Mouse (Mus musculus): Measurements from ENCODE around the gene Tia1. TPM values are rescaled to one million over a fixed set of nuclear protein-coding genes. Genes with fewer than 3 reads are reported as not detected.

Tia1 gene
- total RNA-seq, 2 experiments from 2014 or later = 18.1 to 26.4 TPM

GRCm38 (mm10) chr6:86384692-86385091 is 19.3 kb upstream of the Tia1 start:
- DNase-seq = no peak
- intact Hi-C loops (cut with DNase I) = no loop called here

- intact Hi-C loops (cut with DNase I) = no loop called here
- DNase-seq = no peak
These were observed 18.5 kb upstream of the Tia1 start for GRCm38 (mm10) chr6:86385362-86386104.

- DNase-seq = no peak
- intact Hi-C loops (cut with DNase I) = no loop called here
These were observed 16.7 kb upstream of the Tia1 start for GRCm38 (mm10) chr6:86387313-86387712.

GRCm38 (mm10) chr6:86388461-86388860 is 15.6 kb upstream of the Tia1 start:
- intact Hi-C loops (cut with DNase I) = no loop called here

GRCm38 (mm10) chr6:86391326-86391725 is 12.7 kb upstream of the Tia1 start:
- DNase-seq = no peak
- intact Hi-C loops (cut with DNase I) = no loop called here

More at GRCm38 (mm10) chr6:86388461-86388860, 15.6 kb upstream of the Tia1 start:
- no peak for DNase-seq

GRCm38 (mm10) chr6:86393187-86393586 is 10.8 kb upstream of the Tia1 start:
- intact Hi-C loops (cut with DNase I) = no loop called here
- DNase-seq = no peak

GRCm38 (mm10) chr6:86394078-86394720 is 9.8 kb upstream of the Tia1 start:
- intact Hi-C loops (cut with DNase I) = no loop called here
- DNase-seq = no peak

- no peak for DNase-seq
- intact Hi-C loops (cut with DNase I) = no loop called here
These were observed 9.0 kb upstream of the Tia1 start for GRCm38 (mm10) chr6:86395021-86395420.

- DNase-seq = peak in 1 of 2 experiments; percentile 3
- intact Hi-C loops (cut with DNase I) = no loop called here
These were observed 8.1 kb upstream of the Tia1 start for GRCm38 (mm10) chr6:86395969-86396368.

GRCm38 (mm10) chr6:86396581-86397256 is 7.3 kb upstream of the Tia1 start, which contains the start of gene Pcyox1:
Gene Pcyox1, minus strand, starts transcription at chr6:86397154.
- intact Hi-C loops (cut with DNase I) = no loop called here

GRCm38 (mm10) chr6:86397257-86397980 is 6.6 kb upstream of the Tia1 start:
- intact Hi-C loops (cut with DNase I) = no loop called here
- no peak for DNase-seq

More at GRCm38 (mm10) chr6:86396581-86397256, 7.3 kb upstream of the Tia1 start, which contains the start of gene Pcyox1:
- DNase-seq = peak; percentile 93

- intact Hi-C loops (cut with DNase I) = no loop called here
- no peak for DNase-seq
These were observed 5.0 kb upstream of the Tia1 start for GRCm38 (mm10) chr6:86398986-86399385.

GRCm38 (mm10) chr6:86399995-86400394 is 4.0 kb upstream of the Tia1 start:
- intact Hi-C loops (cut with DNase I) = loop anchor here (5.0 kb wide), 1 partner anchor 258 kb away; no protein-coding TSS in a partner anchor
- no peak for DNase-seq

GRCm38 (mm10) chr6:86400972-86401371 is 3.0 kb upstream of the Tia1 start:
- intact Hi-C loops (cut with DNase I) = loop anchor here (1.0 to 5.0 kb wide), 2 partner anchors 259 to 275 kb away; no protein-coding TSS in a partner anchor
- peak; percentile 70 to 71 for DNase-seq

GRCm38 (mm10) chr6:86402681-86403607 is 1.1 kb upstream of the Tia1 start:
- no peak for DNase-seq
- intact Hi-C loops (cut with DNase I) = loop anchor here (2.0 to 5.0 kb wide), 2 partner anchors 38 to 261 kb away; partner anchors contain the start of gene Fam136a

- intact Hi-C loops (cut with DNase I) = loop anchor here (2.0 to 5.0 kb wide), 3 partner anchors 35 to 261 kb away; partner anchors contain the start of genes C87436 and Fam136a
- peak; percentile 92 to 94 for DNase-seq
These were observed 305 bp upstream of the Tia1 start for GRCm38 (mm10) chr6:86403728-86404099.

- intact Hi-C loops (cut with DNase I) = loop anchor here (2.0 to 5.0 kb wide), 2 partner anchors 34 to 263 kb away; partner anchors contain the start of gene C87436
- no peak for DNase-seq
These were observed 977 bp downstream of the Tia1 start for GRCm38 (mm10) chr6:86404996-86405395.

GRCm38 (mm10) chr6:86406306-86406705 is 2.3 kb downstream of the Tia1 start:
- intact Hi-C loops (cut with DNase I) = no loop called here
- no peak for DNase-seq

GRCm38 (mm10) chr6:86418711-86419110 is 14.7 kb downstream of the Tia1 start:
- no peak for DNase-seq
- intact Hi-C loops (cut with DNase I) = no loop called here
